ENCODE assay signal across 22 mouse cellular contexts in genomic region chr8:32958331-32958730, GRCm38 (mm10).
DNase-seq lines count a peak whose midpoint lies in the region; ATAC-seq and TF ChIP-seq lines count a peak whose summit lies in the region.
"Had no signal": no experiment of that assay in that cellular context is flagged by ENCODE, and none has a peak within 500 bp of the region (broad histone marks: within the 10 kb centered on the region; RNA-seq: fewer than 3 reads in every experiment).

No protein-coding gene starts in this region.

- no peak overlapping the region for H3K4me3 ChIP-seq in midbrain, embryonic 12.5 days
- H3K4me3 ChIP-seq in midbrain, postnatal 0 days (ENCODE audit: low read depth, low read length) = no peak overlapping the region
- H3K4me3 ChIP-seq in forebrain, embryonic 14.5 days (ENCODE audit: low read depth, low read length) = no peak overlapping the region
- H3K4me3 ChIP-seq in forebrain, embryonic 16.5 days (replicated peaks; ENCODE audit: low read length) = no peak overlapping the region
- H3K4me3 ChIP-seq: embryonic facial prominence, embryonic 12.5 days; embryonic facial prominence, embryonic 15.5 days; hindbrain, embryonic 12.5 days; hindbrain, embryonic 15.5 days had no signal

- no peak overlapping the region for H3K9ac ChIP-seq in midbrain, embryonic 12.5 days (replicated peaks)
- no peak overlapping the region for H3K9ac ChIP-seq in midbrain, postnatal 0 days (replicated peaks; ENCODE audit: low read length, poor library complexity, severe bottlenecking)
- H3K9ac ChIP-seq in forebrain, embryonic 14.5 days (ENCODE audit: low read length) = no peak overlapping the region
- H3K9ac ChIP-seq in forebrain, embryonic 16.5 days (replicated peaks; ENCODE audit: low read depth, low read length) = no peak overlapping the region
- H3K9ac ChIP-seq: embryonic facial prominence, embryonic 12.5 days; embryonic facial prominence, embryonic 15.5 days; hindbrain, embryonic 12.5 days; hindbrain, embryonic 15.5 days had no signal

- 0 out of 2 replicates have a peak, but pooled peaks cover 4% of the 10 kb centered on the region for H3K9me3 ChIP-seq in midbrain, embryonic 12.5 days
- 0 out of 2 replicates have a peak, but pooled peaks cover 3% of the 10 kb centered on the region for H3K9me3 ChIP-seq in midbrain, postnatal 0 days (ENCODE audit: low read length)
- no peaks in the 10 kb centered on the region for H3K9me3 ChIP-seq in forebrain, embryonic 14.5 days (replicated peaks; ENCODE audit: control insufficient read depth, low read length)
- H3K9me3 ChIP-seq in forebrain, embryonic 16.5 days (ENCODE audit: control insufficient read depth, low read length) = no peaks in the 10 kb centered on the region
- H3K9me3 ChIP-seq: hindbrain, embryonic 12.5 days; hindbrain, embryonic 15.5 days had no signal

- H3K27me3 ChIP-seq in midbrain, embryonic 12.5 days = no peaks in the 10 kb centered on the region
- no peaks in the 10 kb centered on the region for H3K27me3 ChIP-seq in midbrain, postnatal 0 days (ENCODE audit: insufficient read depth, low read length)
- H3K27me3 ChIP-seq in forebrain, embryonic 14.5 days (replicated peaks; ENCODE audit: control insufficient read depth, insufficient read depth, low read length) = no peaks in the 10 kb centered on the region
- no peaks in the 10 kb centered on the region for H3K27me3 ChIP-seq in forebrain, embryonic 16.5 days (replicated peaks; ENCODE audit: control insufficient read depth, insufficient read depth, low read length)
- H3K27me3 ChIP-seq: embryonic facial prominence, embryonic 12.5 days; embryonic facial prominence, embryonic 15.5 days; hindbrain, embryonic 12.5 days; hindbrain, embryonic 15.5 days had no signal

- no peak overlapping the region for H3K4me2 ChIP-seq in midbrain, embryonic 12.5 days (replicated peaks)
- no peak overlapping the region for H3K4me2 ChIP-seq in midbrain, postnatal 0 days (ENCODE audit: low read depth, low read length, poor library complexity, severe bottlenecking)
- H3K4me2 ChIP-seq in forebrain, embryonic 14.5 days (ENCODE audit: low read length) = no peak overlapping the region
- peak overlapping the region; percentile 18; the same call in 1 of the 2 replicates for H3K4me2 ChIP-seq in forebrain, embryonic 16.5 days (ENCODE audit: low read length)
- H3K4me2 ChIP-seq: embryonic facial prominence, embryonic 12.5 days; embryonic facial prominence, embryonic 15.5 days; heart, embryonic 11.5 days; hindbrain, embryonic 12.5 days; hindbrain, embryonic 15.5 days had no signal

- TF ChIP-seq CTCF in midbrain, postnatal 0 days (IDR thresholded peaks at IDR 0.05) = no peak

- 0 out of 2 replicates have a peak, but pooled peaks cover 5% of the 10 kb centered on the region for H3K4me1 ChIP-seq in midbrain, embryonic 12.5 days
- H3K4me1 ChIP-seq in midbrain, postnatal 0 days (ENCODE audit: insufficient read depth, low read length) = no peaks in the 10 kb centered on the region
- peaks cover 7% of the 10 kb centered on the region for H3K4me1 ChIP-seq in forebrain, embryonic 14.5 days (ENCODE audit: control insufficient read depth, insufficient read depth, low read length)
- H3K4me1 ChIP-seq in forebrain, embryonic 16.5 days (replicated peaks; ENCODE audit: control insufficient read depth, insufficient read depth, low read length) = peaks cover 17% of the 10 kb centered on the region
- H3K4me1 ChIP-seq: embryonic facial prominence, embryonic 12.5 days; embryonic facial prominence, embryonic 15.5 days; hindbrain, embryonic 12.5 days; hindbrain, embryonic 15.5 days had no signal

- H3K36me3 ChIP-seq in midbrain, embryonic 12.5 days = no peaks in the 10 kb centered on the region
- H3K36me3 ChIP-seq in midbrain, postnatal 0 days (ENCODE audit: insufficient read depth, low read length) = no peaks in the 10 kb centered on the region
- H3K36me3 ChIP-seq in forebrain, embryonic 14.5 days (ENCODE audit: control insufficient read depth, insufficient read depth, low read length) = no peaks in the 10 kb centered on the region
- H3K36me3 ChIP-seq in forebrain, embryonic 16.5 days (ENCODE audit: control insufficient read depth, insufficient read depth) = no peaks in the 10 kb centered on the region
- H3K36me3 ChIP-seq: embryonic facial prominence, embryonic 12.5 days; embryonic facial prominence, embryonic 15.5 days; hindbrain, embryonic 12.5 days; hindbrain, embryonic 15.5 days had no signal

- peak overlapping the region; percentile 49 for H3K27ac ChIP-seq in midbrain, embryonic 12.5 days (replicated peaks)
- no peak overlapping the region for H3K27ac ChIP-seq in midbrain, postnatal 0 days (ENCODE audit: low read depth, low read length)
- H3K27ac ChIP-seq in forebrain, embryonic 14.5 days (ENCODE audit: low read depth, low read length) = peak overlapping the region; percentile 85
- H3K27ac ChIP-seq in forebrain, embryonic 16.5 days (ENCODE audit: low read length) = peak overlapping the region; percentile 89
- H3K27ac ChIP-seq: embryonic facial prominence, embryonic 12.5 days; hindbrain, embryonic 12.5 days; hindbrain, embryonic 15.5 days had no signal

- intact Hi-C loops in left cerebral cortex, postnatal 14 days (cut with DNase I) = no loop called here

- no peak for ATAC-seq in midbrain, embryonic 12.5 days (ENCODE audit: low FRiP score, low read depth)
- no peak for ATAC-seq in midbrain, postnatal 0 days (ENCODE audit: low FRiP score)
- peak; percentile 11 for ATAC-seq in forebrain, embryonic 14.5 days
- ATAC-seq in forebrain, embryonic 16.5 days = peak; percentile 4; the same call in 1 of the 2 replicates
- ATAC-seq: activated CD4-positive, CD25-positive, alpha-beta regulatory T cell, adult 4 months; CD4-positive, CD25-positive, alpha-beta regulatory T cell, adult 4 months; intestine, postnatal 0 days had no signal

- WGBS in midbrain, embryonic 12.5 days = 82% methylated on average over 1 of the region's 1 CpGs
- 74% methylated on average over 1 of the region's 1 CpGs for WGBS in midbrain, postnatal 0 days
- 56% methylated on average over 1 of the region's 1 CpGs for WGBS in forebrain, embryonic 14.5 days
- 50% methylated on average over 1 of the region's 1 CpGs for whole genome bisulfite sequencing in forebrain, embryonic 16.5 days

- no peak for DNase-seq in midbrain, postnatal 0 days (ENCODE audit: low spot score)
- peak; percentile 51 for DNase-seq in forebrain, embryonic 14.5 days (ENCODE audit: low spot score)
- peak; percentile 23 for DNase-seq in retina, postnatal 1 day
- DNase-seq in left cerebral cortex, postnatal 14 days (ENCODE audit: low spot score in 2 of 2) = no peak
- no peak for DNase-seq in right cerebral cortex, postnatal 25 days
- DNase-seq: adrenal gland, adult 8-10 months; adrenal gland, postnatal 25 days; cerebellum, adult 18-20 months; cerebellum, adult 9-10 months; cerebellum, postnatal 25 days; gastrocnemius, postnatal 10 days; gastrocnemius, postnatal 36 days had no signal

Comparison
In these comparisons a context has a peak if more than half of its experiments do, and no peak if none do; other contexts are left out.
1. ATAC-seq: peak in forebrain, embryonic 14.5 days (single experiment) and forebrain, embryonic 16.5 days (single experiment); none in midbrain, embryonic 12.5 days (single experiment) and midbrain, postnatal 0 days (single experiment).
2. DNase-seq: peak in forebrain, embryonic 14.5 days (single experiment) and retina, postnatal 1 day (single experiment); none in midbrain, postnatal 0 days (single experiment), left cerebral cortex, postnatal 14 days (0 of 2) and right cerebral cortex, postnatal 25 days (single experiment).